Mouse (Mus musculus): ENCODE measurements at regions not wholly inside any gene's neighbourhood (a gene's known extent, or its start where the extent isn't known, plus 50 kb on each side); places are given as distances from the start of the nearest gene placed in this dataset.

- 89% methylated on average over 2 of the region's 2 CpGs for WGBS
- Histone ChIP-seq H3K9me3 (replicated peaks; ENCODE audit: control insufficient read depth, low read length) (no peaks in the 10 kb centered on the region), H3K27me3 (ENCODE audit: control insufficient read depth, insufficient read depth, low read length) (no peaks in the 10 kb centered on the region), H3K4me3 (replicated peaks; ENCODE audit: low read length) (no peak overlapping the region), H3K4me2 (ENCODE audit: low read depth, low read length) (no peak overlapping the region), H3K27ac (ENCODE audit: low read length) (no peak overlapping the region), H3K9ac (ENCODE audit: low read length) (no peak overlapping the region), H3K4me1 (ENCODE audit: control insufficient read depth, insufficient read depth, low read length) (no peaks in the 10 kb centered on the region), H3K36me3 (ENCODE audit: control insufficient read depth, insufficient read depth, low read length) (no peaks in the 10 kb centered on the region)
- no peak for ATAC-seq (ENCODE audit: insufficient read depth, low FRiP score)
Measured at GRCm38 (mm10) chr2:10864451-10864850, 307.5 kb upstream of the Prkcq start.

GRCm38 (mm10) chr2:10874303-10874702 lies 297.6 kb upstream of the Prkcq start:
- ATAC-seq (ENCODE audit: insufficient read depth, low FRiP score) = no peak
- H3K27ac ChIP-seq (ENCODE audit: low read length) = no peak overlapping the region
- no peak overlapping the region for H3K4me2 ChIP-seq (ENCODE audit: low read depth, low read length)
- no peak overlapping the region for H3K9ac ChIP-seq (ENCODE audit: low read length)
- no peaks in the 10 kb centered on the region for H3K27me3 ChIP-seq (ENCODE audit: control insufficient read depth, insufficient read depth, low read length)
- H3K36me3 ChIP-seq (ENCODE audit: control insufficient read depth, insufficient read depth, low read length) = no peaks in the 10 kb centered on the region
- no peaks in the 10 kb centered on the region for H3K4me1 ChIP-seq (ENCODE audit: control insufficient read depth, insufficient read depth, low read length)
- WGBS = 72% methylated on average over 4 of the region's 4 CpGs
- no peak overlapping the region for H3K4me3 ChIP-seq (replicated peaks; ENCODE audit: low read length)
- H3K9me3 ChIP-seq (replicated peaks; ENCODE audit: control insufficient read depth, low read length) = no peaks in the 10 kb centered on the region

- H3K4me1 ChIP-seq (ENCODE audit: control insufficient read depth, insufficient read depth, low read length) = no peaks in the 10 kb centered on the region
- H3K27me3 ChIP-seq (ENCODE audit: control insufficient read depth, insufficient read depth, low read length) = no peaks in the 10 kb centered on the region
- no peaks in the 10 kb centered on the region for H3K36me3 ChIP-seq (ENCODE audit: control insufficient read depth, insufficient read depth, low read length)
- no peak overlapping the region for H3K9ac ChIP-seq (ENCODE audit: low read length)
- no peak overlapping the region for H3K4me3 ChIP-seq (replicated peaks; ENCODE audit: low read length)
- 83% methylated on average over 3 of the region's 3 CpGs for WGBS
- H3K4me2 ChIP-seq (ENCODE audit: low read depth, low read length) = no peak overlapping the region
- no peak for ATAC-seq (ENCODE audit: insufficient read depth, low FRiP score)
- H3K27ac ChIP-seq (ENCODE audit: low read length) = no peak overlapping the region
- H3K9me3 ChIP-seq (replicated peaks; ENCODE audit: control insufficient read depth, low read length) = no peaks in the 10 kb centered on the region
Measured at GRCm38 (mm10) chr2:10901926-10902325, 270.0 kb upstream of the Prkcq start.

- no peak overlapping the region for H3K9ac ChIP-seq (ENCODE audit: low read length)
- H3K27ac ChIP-seq (ENCODE audit: low read length) = no peak overlapping the region
- no peaks in the 10 kb centered on the region for H3K9me3 ChIP-seq (replicated peaks; ENCODE audit: control insufficient read depth, low read length)
- no peak for ATAC-seq (ENCODE audit: insufficient read depth, low FRiP score)
- H3K36me3 ChIP-seq (ENCODE audit: control insufficient read depth, insufficient read depth, low read length) = no peaks in the 10 kb centered on the region
- H3K4me2 ChIP-seq (ENCODE audit: low read depth, low read length) = no peak overlapping the region
- no peaks in the 10 kb centered on the region for H3K4me1 ChIP-seq (ENCODE audit: control insufficient read depth, insufficient read depth, low read length)
- H3K27me3 ChIP-seq (ENCODE audit: control insufficient read depth, insufficient read depth, low read length) = no peaks in the 10 kb centered on the region
- H3K4me3 ChIP-seq (replicated peaks; ENCODE audit: low read length) = no peak overlapping the region
Measured at GRCm38 (mm10) chr2:10919955-10920354, 252.0 kb upstream of the Prkcq start.

GRCm38 (mm10) chr2:10920686-10921485 lies 251.0 kb upstream of the Prkcq start:
- H3K4me3 ChIP-seq (replicated peaks; ENCODE audit: low read length) = no peak overlapping the region
- H3K4me1 ChIP-seq (ENCODE audit: control insufficient read depth, insufficient read depth, low read length) = no peaks in the 10 kb centered on the region
- ATAC-seq (ENCODE audit: insufficient read depth, low FRiP score) = no peak
- WGBS = 66% methylated on average over 8 of the region's 8 CpGs
- H3K27ac ChIP-seq (ENCODE audit: low read length) = no peak overlapping the region
- H3K9ac ChIP-seq (ENCODE audit: low read length) = no peak overlapping the region
- no peaks in the 10 kb centered on the region for H3K27me3 ChIP-seq (ENCODE audit: control insufficient read depth, insufficient read depth, low read length)
- H3K36me3 ChIP-seq (ENCODE audit: control insufficient read depth, insufficient read depth, low read length) = no peaks in the 10 kb centered on the region
- no peaks in the 10 kb centered on the region for H3K9me3 ChIP-seq (replicated peaks; ENCODE audit: control insufficient read depth, low read length)
- no peak overlapping the region for H3K4me2 ChIP-seq (ENCODE audit: low read depth, low read length)

GRCm38 (mm10) chr2:10921486-10922450 lies 250.1 kb upstream of the Prkcq start:
- no peak for ATAC-seq (ENCODE audit: insufficient read depth, low FRiP score)
- WGBS = 31% methylated on average over 13 of the region's 13 CpGs
- H3K4me3 ChIP-seq (replicated peaks; ENCODE audit: low read length) = no peak overlapping the region
- H3K36me3 ChIP-seq (ENCODE audit: control insufficient read depth, insufficient read depth, low read length) = no peaks in the 10 kb centered on the region
- no peak overlapping the region for H3K9ac ChIP-seq (ENCODE audit: low read length)
- no peak overlapping the region for H3K27ac ChIP-seq (ENCODE audit: low read length)
- H3K27me3 ChIP-seq (ENCODE audit: control insufficient read depth, insufficient read depth, low read length) = no peaks in the 10 kb centered on the region
- no peaks in the 10 kb centered on the region for H3K9me3 ChIP-seq (replicated peaks; ENCODE audit: control insufficient read depth, low read length)
- H3K4me1 ChIP-seq (ENCODE audit: control insufficient read depth, insufficient read depth, low read length) = no peaks in the 10 kb centered on the region
- H3K4me2 ChIP-seq (ENCODE audit: low read depth, low read length) = no peak overlapping the region

- 61% methylated on average over 4 of the region's 4 CpGs for WGBS
- Histone ChIP-seq H3K27ac (ENCODE audit: low read length) (no peak overlapping the region), H3K4me1 (ENCODE audit: control insufficient read depth, insufficient read depth, low read length) (no peaks in the 10 kb centered on the region), H3K27me3 (ENCODE audit: control insufficient read depth, insufficient read depth, low read length) (no peaks in the 10 kb centered on the region), H3K9ac (ENCODE audit: low read length) (no peak overlapping the region), H3K36me3 (ENCODE audit: control insufficient read depth, insufficient read depth, low read length) (no peaks in the 10 kb centered on the region), H3K9me3 (replicated peaks; ENCODE audit: control insufficient read depth, low read length) (no peaks in the 10 kb centered on the region), H3K4me2 (ENCODE audit: low read depth, low read length) (no peak overlapping the region), H3K4me3 (replicated peaks; ENCODE audit: low read length) (no peak overlapping the region)
- ATAC-seq (ENCODE audit: insufficient read depth, low FRiP score) = no peak
Measured at GRCm38 (mm10) chr2:10923984-10924383, 247.9 kb upstream of the Prkcq start.

- H3K9ac ChIP-seq (ENCODE audit: low read length) = no peak overlapping the region
- 54% methylated on average over 7 of the region's 7 CpGs for WGBS
Measured at GRCm38 (mm10) chr2:10925361-10925760, 246.5 kb upstream of the Prkcq start.

GRCm38 (mm10) chr2:10937405-10937804 lies 234.5 kb upstream of the Prkcq start:
- Histone ChIP-seq H3K27ac (ENCODE audit: low read length) (no peak overlapping the region), H3K4me2 (ENCODE audit: low read depth, low read length) (no peak overlapping the region), H3K4me3 (replicated peaks; ENCODE audit: low read length) (no peak overlapping the region), H3K4me1 (ENCODE audit: control insufficient read depth, insufficient read depth, low read length) (no peaks in the 10 kb centered on the region), H3K27me3 (ENCODE audit: control insufficient read depth, insufficient read depth, low read length) (no peaks in the 10 kb centered on the region), H3K9ac (ENCODE audit: low read length) (no peak overlapping the region), H3K36me3 (ENCODE audit: control insufficient read depth, insufficient read depth, low read length) (no peaks in the 10 kb centered on the region), H3K9me3 (replicated peaks; ENCODE audit: control insufficient read depth, low read length) (no peaks in the 10 kb centered on the region)
- ATAC-seq (ENCODE audit: insufficient read depth, low FRiP score) = no peak
- 56% methylated on average over 1 of the region's 1 CpGs for WGBS

More at GRCm38 (mm10) chr2:10925361-10925760, 246.5 kb upstream of the Prkcq start:
- no peaks in the 10 kb centered on the region for H3K27me3 ChIP-seq (ENCODE audit: control insufficient read depth, insufficient read depth, low read length)
- H3K36me3 ChIP-seq (ENCODE audit: control insufficient read depth, insufficient read depth, low read length) = no peaks in the 10 kb centered on the region
- H3K4me1 ChIP-seq (ENCODE audit: control insufficient read depth, insufficient read depth, low read length) = no peaks in the 10 kb centered on the region
- H3K4me2 ChIP-seq (ENCODE audit: low read depth, low read length) = no peak overlapping the region
- H3K9me3 ChIP-seq (replicated peaks; ENCODE audit: control insufficient read depth, low read length) = no peaks in the 10 kb centered on the region
- no peak overlapping the region for H3K27ac ChIP-seq (ENCODE audit: low read length)
- no peak overlapping the region for H3K4me3 ChIP-seq (replicated peaks; ENCODE audit: low read length)
- ATAC-seq (ENCODE audit: insufficient read depth, low FRiP score) = no peak
